Mouse (Mus musculus): Measurements from ENCODE around the gene Tfpi. TPM values are rescaled to one million over a fixed set of nuclear protein-coding genes. Genes with fewer than 3 reads are reported as not detected.
"Not testable (repeated sequence)": the region's sequence is repeated elsewhere in the genome, so short reads cannot be mapped to it uniquely, and the experiment has no call there.

Gene Tfpi
- total and polyA plus RNA-seq, 2 experiments from 2014 or later: 11.7 to 16.2 TPM

GRCm38 (mm10) chr2:84518767-84519166, 42.2 kb upstream of the Tfpi start:
- Histone ChIP-seq H3K9ac (no peak overlapping the region), H3K4me2 (ENCODE audit: low read depth) (no peak overlapping the region), H3K9me3 (ENCODE audit: low read length) (no peaks in the 10 kb centered on the region), H3K27me3 (ENCODE audit: insufficient read depth, low read length) (no peaks in the 10 kb centered on the region), H3K36me3 (ENCODE audit: insufficient read depth) (no peaks in the 10 kb centered on the region), H3K27ac (ENCODE audit: low read depth, low read length) (no peak overlapping the region), H3K4me3 (ENCODE audit: low read depth, low read length) (no peak overlapping the region), H3K4me1 (ENCODE audit: insufficient read depth) (no peaks in the 10 kb centered on the region)
- TF ChIP-seq CTCF (IDR thresholded peaks at IDR 0.05; ENCODE audit: low read depth): no peak
- ATAC-seq (no peak), DNase-seq (no peak)
- WGBS: 56% methylated on average over 5 of the region's 5 CpGs

DNA sequence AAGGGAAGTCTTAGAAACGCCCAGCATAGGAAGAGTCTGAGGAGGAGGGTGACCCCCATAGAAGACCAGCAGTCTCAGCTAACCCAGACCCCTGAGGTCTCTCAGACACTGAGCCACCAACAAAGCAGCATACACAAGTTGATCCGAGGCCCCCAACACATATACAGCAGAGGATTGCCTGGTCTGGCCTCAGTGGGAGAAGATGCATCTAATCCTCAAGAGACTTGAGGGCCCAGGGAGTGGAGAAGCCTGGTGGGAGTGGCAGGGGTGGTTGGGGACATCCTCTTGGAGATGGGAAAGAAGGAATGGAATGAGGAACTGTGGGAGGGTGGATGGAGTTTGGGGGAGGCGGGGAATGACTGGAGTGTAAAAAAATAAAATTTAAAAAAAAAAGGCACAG, 36.7 kb upstream of the Tfpi start:
- no peaks in the 10 kb centered on the region for H3K4me1 ChIP-seq (ENCODE audit: insufficient read depth)
- H3K4me3 ChIP-seq (ENCODE audit: low read depth, low read length): no peak overlapping the region
- H3K27me3 ChIP-seq (ENCODE audit: insufficient read depth, low read length): no peaks in the 10 kb centered on the region
- 91% methylated on average over 3 of the region's 3 CpGs for WGBS
- no peaks in the 10 kb centered on the region for H3K9me3 ChIP-seq (ENCODE audit: low read length)
- no peak overlapping the region for H3K27ac ChIP-seq (ENCODE audit: low read depth, low read length)
- no peaks in the 10 kb centered on the region for H3K36me3 ChIP-seq (ENCODE audit: insufficient read depth)
- DNase-seq (no peak), ATAC-seq (no peak)
- H3K4me2 ChIP-seq (ENCODE audit: low read depth): no peak overlapping the region
- no peak for TF ChIP-seq CTCF (IDR thresholded peaks at IDR 0.05; ENCODE audit: low read depth)
- H3K9ac ChIP-seq: no peak overlapping the region

- H3K4me3 ChIP-seq (ENCODE audit: low read depth, low read length): no peak overlapping the region
- no peaks in the 10 kb centered on the region for H3K4me1 ChIP-seq (ENCODE audit: insufficient read depth)
- no peak for DNase-seq
- TF ChIP-seq CTCF (IDR thresholded peaks at IDR 0.05; ENCODE audit: low read depth): no peak
- 81% methylated on average over 2 of the region's 2 CpGs for WGBS
- H3K27me3 ChIP-seq (ENCODE audit: insufficient read depth, low read length): no peaks in the 10 kb centered on the region
- no peaks in the 10 kb centered on the region for H3K9me3 ChIP-seq (ENCODE audit: low read length)
- H3K4me2 ChIP-seq (ENCODE audit: low read depth): no peak overlapping the region
- H3K9ac ChIP-seq: no peak overlapping the region
- no peak for ATAC-seq
- H3K27ac ChIP-seq (ENCODE audit: low read depth, low read length): no peak overlapping the region
- no peaks in the 10 kb centered on the region for H3K36me3 ChIP-seq (ENCODE audit: insufficient read depth)
Measured at GRCm38 (mm10) chr2:84511508-84511907, 34.9 kb upstream of the Tfpi start.

- WGBS: 91% methylated on average over 4 of the region's 4 CpGs
- H3K27ac ChIP-seq (ENCODE audit: low read depth, low read length): no peak overlapping the region
- TF ChIP-seq CTCF (IDR thresholded peaks at IDR 0.05; ENCODE audit: low read depth): no peak
- no peaks in the 10 kb centered on the region for H3K36me3 ChIP-seq (ENCODE audit: insufficient read depth)
- H3K4me3 ChIP-seq (ENCODE audit: low read depth, low read length): no peak overlapping the region
- ATAC-seq (no peak), DNase-seq (no peak)
- H3K27me3 ChIP-seq (ENCODE audit: insufficient read depth, low read length): no peaks in the 10 kb centered on the region
- no peaks in the 10 kb centered on the region for H3K9me3 ChIP-seq (ENCODE audit: low read length)
- no peak overlapping the region for H3K4me2 ChIP-seq (ENCODE audit: low read depth)
- no peak overlapping the region for H3K9ac ChIP-seq
- H3K4me1 ChIP-seq (ENCODE audit: insufficient read depth): no peaks in the 10 kb centered on the region
Measured at GRCm38 (mm10) chr2:84511036-84511435, 34.5 kb upstream of the Tfpi start.

DNA sequence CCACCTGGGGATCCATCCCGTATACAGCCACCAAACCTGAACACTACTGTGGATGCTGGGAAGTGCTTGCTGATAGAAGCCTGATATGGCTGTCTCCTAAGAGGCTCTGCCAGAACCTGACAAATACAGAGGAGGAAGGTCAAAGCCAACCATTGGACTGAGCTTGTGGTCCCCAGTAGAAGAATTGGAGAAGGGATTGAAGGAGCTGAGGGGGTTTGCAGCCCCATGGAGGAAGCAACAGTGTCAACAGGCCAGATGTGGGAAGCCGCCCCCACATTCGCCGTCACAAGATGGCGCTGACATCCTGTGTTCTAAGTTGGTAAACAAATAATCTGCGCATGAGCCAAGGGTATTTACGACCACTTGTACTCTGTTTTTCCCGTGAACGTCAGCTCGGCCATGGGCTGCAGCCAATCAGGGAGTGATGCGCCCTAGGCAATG, 28.4 kb upstream of the Tfpi start:
- peak overlapping the region; percentile 33 for H3K4me2 ChIP-seq (ENCODE audit: low read depth)
- WGBS: 55% methylated on average over 5 of the region's 11 CpGs
- not testable (repeated sequence) for H3K9me3 ChIP-seq (ENCODE audit: low read length); H3K4me3 ChIP-seq (ENCODE audit: low read depth, low read length); H3K9ac ChIP-seq; H3K27ac ChIP-seq (ENCODE audit: low read depth, low read length); H3K4me1 ChIP-seq (ENCODE audit: insufficient read depth); H3K36me3 ChIP-seq (ENCODE audit: insufficient read depth); H3K27me3 ChIP-seq (ENCODE audit: insufficient read depth, low read length)
- peak; percentile 10 for DNase-seq
- peak; percentile 80 for ATAC-seq

GRCm38 (mm10) chr2:84504285-84504684, 27.7 kb upstream of the Tfpi start:
- no peak overlapping the region for H3K9ac ChIP-seq
- 43% methylated on average over 4 of the region's 4 CpGs for WGBS
- no peak overlapping the region for H3K4me2 ChIP-seq (ENCODE audit: low read depth)
- no peaks in the 10 kb centered on the region for H3K36me3 ChIP-seq (ENCODE audit: insufficient read depth)
- no peaks in the 10 kb centered on the region for H3K27me3 ChIP-seq (ENCODE audit: insufficient read depth, low read length)
- H3K9me3 ChIP-seq (ENCODE audit: low read length): no peaks in the 10 kb centered on the region
- H3K27ac ChIP-seq (ENCODE audit: low read depth, low read length): no peak overlapping the region
- no peaks in the 10 kb centered on the region for H3K4me1 ChIP-seq (ENCODE audit: insufficient read depth)
- ATAC-seq (no peak), DNase-seq (no peak)
- no peak overlapping the region for H3K4me3 ChIP-seq (ENCODE audit: low read depth, low read length)
- TF ChIP-seq CTCF (IDR thresholded peaks at IDR 0.05; ENCODE audit: low read depth): no peak

GRCm38 (mm10) chr2:84498921-84499320, 22.3 kb upstream of the Tfpi start:
- Histone ChIP-seq H3K27ac (ENCODE audit: low read depth, low read length) (no peak overlapping the region), H3K36me3 (ENCODE audit: insufficient read depth) (no peaks in the 10 kb centered on the region), H3K9me3 (ENCODE audit: low read length) (no peaks in the 10 kb centered on the region), H3K9ac (no peak overlapping the region), H3K4me1 (ENCODE audit: insufficient read depth) (no peaks in the 10 kb centered on the region), H3K4me2 (ENCODE audit: low read depth) (no peak overlapping the region), H3K27me3 (ENCODE audit: insufficient read depth, low read length) (no peaks in the 10 kb centered on the region), H3K4me3 (ENCODE audit: low read depth, low read length) (no peak overlapping the region)
- TF ChIP-seq CTCF (IDR thresholded peaks at IDR 0.05; ENCODE audit: low read depth): no peak
- ATAC-seq: no peak
- DNase-seq: no peak
- WGBS: 85% methylated on average over 3 of the region's 3 CpGs

DNA sequence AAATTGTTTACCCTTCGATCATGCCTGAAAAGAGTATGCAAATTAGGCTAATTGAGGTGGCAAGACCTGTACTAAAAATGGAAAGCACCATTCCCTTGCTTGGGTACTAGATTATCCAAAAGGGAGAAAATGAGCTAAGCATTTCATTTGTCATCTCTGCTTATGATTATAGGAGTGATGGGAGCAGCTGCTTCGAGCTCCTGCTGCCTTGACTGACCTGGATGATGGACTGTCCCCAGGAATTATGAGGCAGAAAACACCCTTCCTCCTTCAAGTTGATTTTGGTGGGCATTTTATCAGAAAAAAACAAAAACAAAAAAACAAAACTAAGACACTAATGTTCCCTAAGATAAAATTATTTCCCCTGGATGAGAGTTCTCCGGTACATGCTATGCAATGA, 18.5 kb upstream of the Tfpi start:
- no peak overlapping the region for H3K4me2 ChIP-seq (ENCODE audit: low read depth)
- 77% methylated on average over 3 of the region's 3 CpGs for WGBS
- no peak for TF ChIP-seq CTCF (IDR thresholded peaks at IDR 0.05; ENCODE audit: low read depth)
- no peak overlapping the region for H3K9ac ChIP-seq
- ATAC-seq (no peak), DNase-seq (no peak)
- no peaks in the 10 kb centered on the region for H3K36me3 ChIP-seq (ENCODE audit: insufficient read depth)
- no peaks in the 10 kb centered on the region for H3K9me3 ChIP-seq (ENCODE audit: low read length)
- no peak overlapping the region for H3K27ac ChIP-seq (ENCODE audit: low read depth, low read length)
- no peak overlapping the region for H3K4me3 ChIP-seq (ENCODE audit: low read depth, low read length)
- H3K4me1 ChIP-seq (ENCODE audit: insufficient read depth): no peaks in the 10 kb centered on the region
- no peaks in the 10 kb centered on the region for H3K27me3 ChIP-seq (ENCODE audit: insufficient read depth, low read length)
